Mouse (Mus musculus): ENCODE results near the gene Tll2.

Gene Tll2

DNA sequence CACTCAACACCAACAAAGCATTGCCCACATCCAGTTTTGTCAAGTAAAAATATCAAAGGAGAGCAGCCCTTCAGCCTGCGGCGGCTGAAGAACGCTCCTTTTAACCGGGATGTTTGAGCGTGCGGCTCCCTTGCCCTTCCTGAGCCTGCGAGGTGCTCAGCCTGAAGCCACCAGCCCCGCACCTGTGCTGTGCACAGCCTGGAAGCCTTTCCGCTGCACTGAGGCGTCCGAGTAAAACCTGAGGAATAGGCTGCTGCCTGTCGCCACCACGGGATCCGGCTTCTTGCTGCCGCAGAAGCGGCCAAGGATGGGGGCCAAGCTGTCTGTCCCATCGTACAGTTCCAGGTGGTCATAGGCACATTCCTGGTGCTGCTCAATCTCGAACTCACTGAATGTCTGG, 118.1 kb downstream of the Tll2 start:
- in situ Hi-C loops (cut with MboI) = no loop called here

DNA sequence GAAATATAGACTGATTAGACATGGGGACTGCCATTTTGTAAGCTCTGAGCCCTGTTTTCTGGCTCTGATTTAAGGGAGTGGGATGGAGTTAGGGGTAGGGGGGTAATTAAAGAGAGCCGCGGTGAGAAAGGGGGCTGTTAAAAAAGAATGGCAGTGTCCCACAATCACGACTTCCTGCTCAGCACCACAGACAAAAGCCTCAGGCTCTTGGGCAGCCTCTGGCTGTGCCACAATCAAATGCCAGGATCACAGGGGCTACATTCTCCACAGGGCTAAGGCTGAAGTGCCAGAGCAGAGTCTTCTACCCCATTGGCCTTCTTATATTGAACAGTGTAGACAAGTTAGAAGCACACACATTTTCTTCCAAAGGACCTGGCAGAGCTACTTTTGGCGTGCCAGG, 118.7 kb downstream of the Tll2 start:
- in situ Hi-C loops (cut with MboI) = no loop called here

DNA sequence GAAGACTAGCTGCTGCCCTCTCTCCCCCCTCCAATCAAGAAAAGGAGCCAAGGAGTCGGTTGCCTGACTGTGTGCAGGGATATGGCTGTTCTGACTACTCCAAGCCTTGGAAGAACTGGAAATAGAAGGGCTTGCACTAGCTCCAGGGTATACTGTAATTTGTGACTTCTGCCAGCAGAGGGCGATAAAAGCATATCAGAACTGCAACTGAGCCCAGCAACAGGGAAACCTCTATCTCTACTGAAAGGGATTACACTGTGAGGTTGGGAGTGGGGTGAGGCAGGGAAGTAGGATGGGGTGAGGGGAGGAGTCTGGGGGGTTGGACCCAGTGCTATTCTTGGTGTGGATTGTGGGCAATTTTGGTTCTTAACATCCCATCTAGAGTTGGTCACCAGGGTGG, 119.9 kb downstream of the Tll2 start:
- in situ Hi-C loops (cut with MboI) = no loop called here

DNA sequence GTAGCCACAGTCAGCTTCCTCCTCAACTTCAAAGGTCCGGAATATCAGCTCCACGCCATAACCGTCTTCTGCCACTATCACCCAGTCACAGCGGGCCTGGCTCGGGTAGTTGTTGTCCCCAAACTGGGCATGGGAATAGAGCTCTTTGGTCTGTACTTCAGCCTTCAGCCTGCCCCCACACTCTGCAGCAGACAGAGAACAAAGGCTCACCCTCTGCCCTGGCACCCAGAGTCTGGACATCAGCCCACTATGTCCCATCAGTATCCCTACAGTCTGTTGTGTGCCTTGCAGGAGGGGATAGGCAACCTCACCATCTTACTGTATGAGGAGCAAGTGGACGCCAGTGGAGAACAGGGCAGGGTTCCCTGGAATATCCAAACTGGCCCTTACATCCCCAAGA, 120.3 kb downstream of the Tll2 start:
- in situ Hi-C loops (cut with MboI) = no loop called here

DNA sequence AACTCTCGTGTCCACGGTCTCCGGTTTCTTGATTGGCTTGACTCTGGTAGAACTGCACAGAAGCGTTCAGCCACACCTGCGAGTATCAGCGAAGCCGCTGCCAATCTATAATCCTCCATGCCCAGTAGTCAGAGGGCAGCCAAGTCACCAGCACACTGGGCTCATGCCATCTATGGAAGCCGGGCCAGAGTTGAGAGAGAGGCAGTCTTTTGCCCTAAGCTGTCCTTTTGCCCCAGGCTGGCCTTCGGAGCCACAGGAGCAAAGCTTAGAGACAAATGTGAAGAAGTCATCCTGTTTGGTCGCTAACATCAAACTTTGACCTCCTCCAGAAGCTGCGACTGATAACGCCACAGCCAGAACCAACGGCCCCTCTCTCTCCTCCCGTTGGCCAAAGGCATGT, 123.0 kb downstream of the Tll2 start:
- in situ Hi-C loops (cut with MboI) = no loop called here

DNA sequence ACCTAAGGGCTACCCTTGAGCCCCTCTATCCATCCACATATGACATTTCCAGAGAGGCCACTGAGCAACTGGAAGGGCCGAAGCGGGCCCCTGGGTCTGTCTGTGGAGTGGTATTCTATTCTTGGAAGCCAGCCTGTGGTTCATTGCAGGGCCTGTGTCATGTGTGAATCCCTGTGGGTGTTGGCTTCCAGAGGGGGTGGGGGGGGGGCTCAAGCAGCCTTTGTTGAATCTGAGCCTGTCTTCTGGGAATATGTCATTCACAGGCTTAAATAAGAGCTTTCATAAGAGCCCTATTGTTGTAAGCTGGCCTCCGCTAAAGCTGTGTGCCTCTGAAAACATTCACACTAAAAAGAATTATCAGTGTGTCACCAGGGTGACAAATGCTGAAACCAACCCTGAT, 125.0 kb downstream of the Tll2 start:
- in situ Hi-C loops (cut with MboI) = no loop called here

DNA sequence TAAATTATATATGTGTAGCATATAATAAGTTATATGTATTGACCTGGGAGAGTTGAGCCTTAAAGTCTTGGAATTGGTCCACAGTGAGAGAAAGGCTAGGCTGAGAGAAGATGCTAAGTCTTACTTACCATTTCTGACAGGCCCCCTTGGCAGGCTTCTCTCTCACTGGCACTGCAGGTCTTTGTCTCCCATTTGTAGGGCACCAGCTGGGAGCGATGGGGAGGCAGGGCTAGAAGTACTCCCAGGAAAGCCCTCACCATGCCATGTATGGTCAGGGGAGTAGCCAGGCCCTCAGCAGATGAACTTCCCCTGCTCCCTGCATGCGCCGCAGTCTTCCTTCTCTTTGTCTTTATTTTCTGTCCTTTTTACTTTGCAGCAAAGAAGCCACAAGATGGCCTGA, 129.7 kb downstream of the Tll2 start, which contains the start of gene Opalin:
TSS of gene Opalin (minus strand) at position 208 of the 400 bp plus-strand sequence.
- in situ Hi-C loops (cut with MboI) = no loop called here

DNA sequence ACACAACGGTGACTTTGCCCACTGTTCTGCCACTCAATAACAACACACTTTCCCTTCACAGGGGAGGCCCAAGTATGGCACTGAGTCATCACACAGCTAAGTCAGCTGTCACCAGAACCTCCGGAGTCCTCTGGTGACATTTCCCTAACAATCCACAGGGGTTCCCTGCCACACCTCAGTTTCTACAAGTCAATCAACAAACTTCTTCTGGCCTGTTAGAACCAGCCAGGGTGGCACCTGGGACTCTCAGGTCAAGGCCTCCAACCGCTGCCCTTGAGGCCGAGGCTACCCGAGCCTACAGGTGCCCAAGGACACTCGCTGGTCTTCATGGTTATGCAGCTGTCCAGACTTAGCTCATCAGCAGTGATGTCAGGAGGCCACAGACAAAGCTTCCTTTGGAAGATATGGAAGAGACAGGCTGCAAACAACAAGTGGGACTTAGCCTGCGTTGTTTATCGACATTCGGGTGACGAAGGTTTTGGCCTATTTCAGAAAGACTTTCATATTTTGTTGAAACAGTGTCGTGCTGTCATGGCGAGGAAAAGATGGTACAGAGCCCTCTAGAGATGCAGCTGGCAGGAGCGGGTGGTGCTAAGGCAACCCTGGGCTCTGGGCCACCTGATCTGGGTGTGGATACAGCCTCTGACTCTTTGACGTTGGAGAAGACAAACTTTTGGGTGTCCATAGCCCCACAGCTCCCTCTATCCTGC, 132.7 kb downstream of the Tll2 start:
- in situ Hi-C loops (cut with MboI) = no loop called here

DNA sequence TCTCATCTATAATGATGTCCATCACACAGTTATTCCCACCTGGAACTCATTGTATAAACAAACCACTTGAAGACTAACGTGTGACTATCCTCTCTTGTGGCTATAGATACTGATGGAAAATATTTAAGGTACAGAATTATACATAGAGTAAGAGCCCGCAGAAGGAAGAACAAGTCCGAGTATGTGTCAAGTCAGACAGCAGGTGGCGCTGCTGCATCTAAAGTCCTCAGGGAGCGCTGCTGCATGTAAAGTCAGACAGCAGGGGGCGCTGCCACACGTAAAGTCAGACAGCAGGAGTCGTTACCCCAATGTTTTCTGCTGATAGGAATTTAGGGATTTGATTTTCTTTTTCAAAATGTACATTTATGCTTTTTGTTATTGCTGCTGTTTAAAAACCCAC, 135.1 kb downstream of the Tll2 start:
- in situ Hi-C loops (cut with MboI) = no loop called here

DNA sequence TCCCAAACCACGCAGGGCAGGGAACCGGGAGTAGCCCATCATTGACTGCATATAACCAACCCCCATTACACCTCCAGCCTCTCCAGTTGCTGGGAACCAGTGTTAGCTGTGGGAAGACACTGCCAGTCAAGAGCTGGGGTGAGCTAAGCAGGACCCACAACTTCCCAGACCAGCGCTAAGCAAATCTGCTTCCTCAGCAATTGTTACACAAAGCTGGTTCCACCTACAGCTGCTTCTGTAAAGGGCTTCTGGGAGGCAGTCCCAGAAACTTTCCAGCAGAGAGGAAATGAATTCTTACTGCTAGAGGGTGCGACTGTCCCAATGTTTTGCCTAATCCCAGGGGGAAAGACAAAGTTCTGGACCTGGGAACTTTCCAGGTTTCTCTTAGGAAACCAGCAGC, 151.9 kb downstream of the Tll2 start:
- in situ Hi-C loops (cut with MboI) = no loop called here

DNA sequence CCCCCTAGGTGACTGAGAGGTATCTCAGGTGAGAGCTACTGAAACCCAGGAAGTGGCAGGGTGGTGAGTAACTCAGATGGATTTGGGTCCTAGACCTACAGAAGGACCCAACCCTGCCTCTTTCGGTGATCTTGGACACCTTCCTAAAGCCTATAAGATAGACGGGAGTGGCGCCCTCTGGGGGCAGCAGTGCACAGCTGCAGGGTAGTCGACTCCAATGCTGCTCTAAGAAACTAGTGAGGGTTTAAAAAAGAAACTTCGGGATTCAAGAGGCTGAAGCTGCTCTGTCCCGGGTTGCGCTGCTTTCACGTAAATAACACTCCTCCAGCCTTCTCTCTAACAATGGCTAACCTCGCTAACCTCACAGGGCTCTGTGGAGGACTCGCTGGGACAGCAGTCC, 153.1 kb downstream of the Tll2 start:
- in situ Hi-C loops (cut with MboI) = no loop called here

DNA sequence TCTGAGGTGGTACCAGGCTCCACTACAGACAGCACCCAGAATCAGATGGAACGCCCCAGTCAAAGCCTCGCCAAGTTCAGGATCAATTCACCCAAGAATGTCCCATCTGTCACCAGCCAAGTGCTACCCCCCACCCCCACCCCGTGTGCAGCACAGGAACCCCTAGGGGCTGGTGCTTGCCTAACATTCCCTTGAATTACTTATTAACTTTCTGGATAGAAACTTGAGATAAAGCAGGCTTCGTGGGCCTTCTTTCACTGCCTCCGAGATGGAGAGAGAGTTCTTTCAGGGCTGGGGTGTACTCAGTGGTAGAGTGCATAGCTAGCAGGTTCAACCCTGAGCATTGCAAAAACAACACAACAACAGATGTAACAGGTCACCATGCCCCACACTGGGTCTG, 154.4 kb downstream of the Tll2 start:
- in situ Hi-C loops (cut with MboI) = no loop called here

DNA sequence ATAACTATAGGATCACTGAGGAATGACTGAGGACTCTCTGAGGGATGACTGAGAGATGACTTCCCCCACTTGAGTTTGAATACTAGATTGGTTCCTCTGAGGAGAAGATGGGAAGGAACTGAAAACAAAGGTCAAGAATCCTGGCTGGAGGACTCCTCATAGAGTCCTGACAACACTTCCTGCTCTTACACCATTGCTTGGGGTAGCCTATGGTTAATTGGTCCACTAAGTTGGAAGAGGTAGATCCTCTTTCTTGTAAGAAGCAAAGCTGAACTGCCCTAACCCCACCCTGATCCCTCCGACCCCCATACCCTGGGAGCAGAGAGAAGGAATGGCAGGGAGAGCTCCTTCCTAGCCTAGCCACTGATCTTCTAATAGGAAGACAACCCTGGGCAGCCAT, 154.9 kb downstream of the Tll2 start:
- in situ Hi-C loops (cut with MboI) = no loop called here

DNA sequence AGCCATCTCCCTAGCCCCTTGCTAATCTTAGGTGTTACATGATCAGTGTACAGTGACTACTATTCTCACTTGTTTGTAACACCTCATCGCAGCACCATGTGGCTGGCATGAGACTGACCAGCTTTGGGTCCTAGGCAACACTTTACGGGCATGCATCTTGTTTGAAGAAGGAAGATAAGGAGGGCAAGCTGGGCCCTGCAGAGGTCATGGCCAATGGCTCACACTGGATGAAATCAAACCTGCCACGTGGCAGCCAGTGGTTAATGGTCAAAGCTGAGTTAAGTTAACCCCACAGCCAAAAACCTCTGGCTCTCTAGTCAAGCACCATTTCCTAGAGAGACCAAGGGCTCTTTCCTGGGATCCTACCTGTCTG, 158.5 kb downstream of the Tll2 start:
- in situ Hi-C loops (cut with MboI) = no loop called here

DNA sequence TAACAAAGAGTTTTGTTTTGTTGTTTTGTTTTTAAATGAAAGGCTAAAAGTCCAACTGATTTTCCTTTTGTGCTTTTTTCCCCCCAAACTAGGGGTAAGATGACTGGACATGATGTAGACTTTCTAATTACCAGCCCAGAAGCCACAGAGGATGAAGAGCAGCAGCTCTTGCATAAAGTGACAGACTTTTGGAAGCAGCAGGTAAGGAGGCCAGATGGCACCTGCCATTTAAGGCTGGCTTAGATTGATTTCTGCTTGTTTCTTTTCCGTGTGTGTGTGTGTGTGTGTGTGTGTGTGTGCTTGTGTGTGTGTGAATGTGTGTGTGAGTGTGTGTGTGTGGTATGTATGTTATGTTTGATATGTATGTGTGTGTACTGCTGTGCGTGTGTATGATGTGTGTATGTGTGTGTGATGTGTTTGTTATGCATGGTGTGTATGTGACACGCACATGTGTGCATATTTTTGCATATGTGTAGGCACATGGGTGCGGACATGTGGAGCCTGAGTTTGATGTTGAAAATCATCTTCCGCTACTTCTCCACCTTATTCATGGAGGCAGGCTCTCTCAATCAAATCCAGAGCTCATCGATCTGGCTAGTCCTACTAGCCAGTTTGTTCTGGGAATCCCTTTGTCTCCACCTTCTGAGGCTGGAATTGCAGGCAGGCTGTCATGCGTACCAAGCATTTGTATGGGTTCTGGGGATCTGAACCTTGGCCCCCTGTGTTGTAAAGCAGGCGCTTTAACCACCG, 159.0 kb downstream of the Tll2 start:
- in situ Hi-C loops (cut with MboI) = no loop called here

DNA sequence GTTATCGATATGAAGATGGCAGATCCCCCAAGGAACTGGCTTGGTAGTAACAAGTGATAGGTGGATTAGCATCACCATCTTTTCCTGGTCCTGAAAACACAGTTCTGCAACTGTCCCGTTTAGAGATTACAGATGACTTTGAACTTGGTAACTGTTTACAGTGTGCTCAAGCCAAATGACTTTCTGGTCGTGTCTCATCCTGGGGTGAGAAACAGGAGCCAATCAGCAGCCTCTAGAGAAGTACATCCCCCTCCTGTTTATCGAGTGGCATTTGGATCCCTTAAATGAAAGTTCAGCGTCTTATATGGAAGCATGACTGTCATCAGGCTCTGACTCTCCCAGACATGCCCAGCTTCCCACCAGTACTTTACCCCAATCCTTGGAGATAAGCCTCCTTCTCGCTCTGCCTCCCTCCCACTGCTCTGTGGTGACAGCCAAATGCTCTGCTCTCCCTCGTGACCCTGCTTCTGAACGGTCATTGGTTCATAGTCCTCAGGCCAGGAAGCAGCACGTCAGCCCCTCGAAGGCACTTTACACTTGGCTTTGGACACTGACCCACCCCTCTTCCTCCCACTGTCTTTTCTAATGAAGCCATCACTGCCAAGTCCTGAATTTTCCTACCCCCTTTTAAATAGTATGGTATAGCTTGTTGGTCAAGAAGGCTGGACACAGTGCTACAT, 161.4 kb downstream of the Tll2 start:
- in situ Hi-C loops (cut with MboI) = no loop called here

DNA sequence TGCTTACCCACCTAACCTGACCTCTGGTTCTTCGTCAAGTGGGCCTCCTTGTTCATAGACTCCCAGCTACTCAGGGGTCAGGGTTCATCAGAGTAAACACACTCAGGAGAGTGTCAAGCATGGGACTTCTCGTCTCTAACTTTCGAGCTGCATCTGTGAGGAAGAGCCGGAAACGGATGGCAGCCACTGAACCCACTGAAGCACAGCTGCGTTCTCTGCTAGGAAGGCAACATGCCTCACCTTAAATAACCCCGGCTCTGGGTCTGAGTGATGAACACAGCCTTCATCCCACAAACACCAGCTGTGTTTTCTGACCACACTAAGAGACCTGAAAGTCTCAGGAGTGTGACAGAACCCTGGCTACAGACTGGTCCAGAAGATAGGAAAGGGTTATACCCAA, 167.5 kb downstream of the Tll2 start:
- in situ Hi-C loops (cut with MboI) = no loop called here

DNA sequence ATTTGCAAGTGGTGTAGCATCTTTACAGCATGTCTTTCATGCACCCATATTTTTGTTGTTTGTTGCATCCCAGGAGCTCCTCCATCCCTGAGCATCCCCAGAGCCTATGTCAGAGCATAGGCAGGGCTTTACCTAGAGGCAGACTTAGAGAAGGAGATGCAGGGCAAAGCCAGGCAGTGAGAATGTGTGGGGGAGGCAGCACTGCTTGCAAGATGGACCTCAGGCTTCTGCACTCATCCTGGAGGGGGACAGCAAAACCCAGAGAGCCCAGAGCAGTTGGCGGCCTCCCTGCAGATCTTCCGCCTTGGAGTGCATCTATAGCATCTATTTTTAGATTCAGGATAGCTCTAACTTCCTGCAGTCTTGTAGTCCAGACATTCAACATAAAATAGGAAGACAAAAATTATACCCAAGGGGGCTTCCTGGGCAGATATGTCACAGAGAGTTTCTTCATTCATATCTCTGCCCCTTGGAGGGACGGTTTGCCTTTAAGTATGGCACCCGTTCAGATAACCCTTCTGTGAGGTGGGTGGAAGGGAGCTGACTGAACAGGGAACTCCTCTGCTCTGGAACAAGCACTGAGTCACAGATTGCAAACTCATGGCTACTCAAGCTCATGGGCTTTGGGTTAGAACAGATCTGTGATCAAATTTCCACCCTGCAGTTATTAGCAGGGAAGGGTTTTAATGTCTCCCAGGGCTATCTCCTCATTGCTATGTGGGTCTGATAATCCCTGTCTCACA, 170.7 kb downstream of the Tll2 start:
- in situ Hi-C loops (cut with MboI) = no loop called here

Measured in mature B cell (primary cell).